Mouse (Mus musculus): ENCODE results near the gene Cldn20. TPM values are rescaled to one million over a fixed set of nuclear protein-coding genes. Genes with fewer than 3 reads are reported as not detected.
A peak's percentile ranks its signal among the peaks of the same experiment; 100 is the strongest.

The Cldn20 gene
- under 1 TPM in 1 of 2 experiments, not detected in 1; 0.56 TPM for total RNA-seq (2021)
- long read RNA-seq, experiment 1: 0 reads
- long read RNA-seq, experiment 2: 0 reads

DNA sequence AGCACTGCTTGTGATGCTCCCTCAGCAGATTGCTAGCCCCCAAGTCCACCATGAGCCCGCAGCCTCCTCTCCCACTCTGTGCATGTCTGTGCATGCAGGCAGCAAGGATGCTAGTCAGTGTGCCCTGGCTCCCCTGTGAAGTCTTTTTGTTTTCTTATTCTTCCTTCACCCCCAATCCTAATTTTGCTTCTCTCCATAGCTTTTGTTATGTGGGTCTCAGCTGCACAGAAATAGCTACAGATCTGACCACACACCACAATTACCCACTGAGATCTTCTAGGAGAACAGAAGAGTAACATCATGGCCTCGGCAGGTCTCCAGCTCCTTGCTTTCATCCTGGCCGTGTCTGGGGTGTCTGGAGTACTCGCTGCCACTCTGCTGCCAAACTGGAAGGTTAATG lies at the start of gene Cldn20:
Cldn20 (plus strand) TSS at position 301 of the 400 bp plus-strand sequence.
- no peak for DNase-seq

DNA sequence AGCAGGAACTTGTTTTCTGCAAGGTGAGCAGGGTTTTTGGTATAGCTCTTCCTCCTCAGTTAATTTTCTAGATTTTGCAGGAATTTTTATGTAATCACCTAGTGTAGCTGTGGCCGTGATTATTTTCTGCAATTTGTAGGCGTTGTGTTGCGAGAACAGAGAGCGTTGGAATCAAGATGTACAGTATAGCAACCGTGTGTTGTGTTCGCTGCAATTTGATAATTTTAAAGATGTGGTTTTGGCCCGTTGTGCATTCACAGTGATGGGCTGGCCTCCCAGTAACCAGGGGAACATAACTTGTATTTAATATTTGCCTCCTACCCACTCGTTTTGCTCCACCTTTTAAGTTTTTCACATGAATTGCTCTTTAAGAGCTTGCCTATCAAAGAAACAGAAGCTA lies 49.3 kb upstream of the Cldn20 start:
- DNase-seq: no peak

DNA sequence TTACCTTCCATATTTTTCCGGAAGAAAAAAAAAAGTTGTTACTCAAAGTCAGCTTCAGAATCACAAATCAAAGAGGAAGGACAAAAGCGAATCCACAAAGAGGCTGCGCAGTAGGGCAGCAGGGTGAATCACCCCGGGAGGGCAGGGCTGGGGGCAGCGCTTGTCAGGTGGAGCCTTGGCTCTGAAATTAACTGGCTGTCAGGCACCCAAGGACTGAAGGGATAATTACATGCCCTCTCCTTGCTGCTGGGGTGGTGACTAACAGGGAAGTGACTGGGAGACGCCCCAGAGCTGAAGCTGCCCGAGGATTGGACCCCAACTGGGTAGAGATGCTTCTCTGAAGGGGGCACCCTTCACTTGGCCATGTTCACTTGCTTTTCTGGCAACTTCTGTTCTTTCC lies 46.5 kb upstream of the Cldn20 start:
- DNase-seq: no peak

DNA sequence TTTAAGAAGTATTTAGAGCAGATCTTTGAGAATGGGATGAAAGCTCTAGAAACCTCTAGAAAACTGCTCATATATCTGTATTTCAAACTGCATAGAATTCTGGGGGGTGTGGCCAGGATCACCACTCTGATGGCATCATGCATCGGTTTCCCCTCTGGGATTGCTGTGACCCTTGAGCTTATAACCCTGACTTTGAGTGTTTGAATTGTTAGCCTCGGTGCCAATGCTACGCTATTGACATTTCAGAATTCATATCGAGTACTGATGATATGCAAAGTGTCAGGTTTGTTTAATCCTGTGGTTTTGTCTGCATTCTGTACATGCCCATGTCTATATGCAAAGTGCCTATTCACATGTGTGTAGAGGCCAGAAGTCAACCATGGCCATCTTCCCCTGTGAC lies 45.1 kb upstream of the Cldn20 start:
- no peak for DNase-seq

DNA sequence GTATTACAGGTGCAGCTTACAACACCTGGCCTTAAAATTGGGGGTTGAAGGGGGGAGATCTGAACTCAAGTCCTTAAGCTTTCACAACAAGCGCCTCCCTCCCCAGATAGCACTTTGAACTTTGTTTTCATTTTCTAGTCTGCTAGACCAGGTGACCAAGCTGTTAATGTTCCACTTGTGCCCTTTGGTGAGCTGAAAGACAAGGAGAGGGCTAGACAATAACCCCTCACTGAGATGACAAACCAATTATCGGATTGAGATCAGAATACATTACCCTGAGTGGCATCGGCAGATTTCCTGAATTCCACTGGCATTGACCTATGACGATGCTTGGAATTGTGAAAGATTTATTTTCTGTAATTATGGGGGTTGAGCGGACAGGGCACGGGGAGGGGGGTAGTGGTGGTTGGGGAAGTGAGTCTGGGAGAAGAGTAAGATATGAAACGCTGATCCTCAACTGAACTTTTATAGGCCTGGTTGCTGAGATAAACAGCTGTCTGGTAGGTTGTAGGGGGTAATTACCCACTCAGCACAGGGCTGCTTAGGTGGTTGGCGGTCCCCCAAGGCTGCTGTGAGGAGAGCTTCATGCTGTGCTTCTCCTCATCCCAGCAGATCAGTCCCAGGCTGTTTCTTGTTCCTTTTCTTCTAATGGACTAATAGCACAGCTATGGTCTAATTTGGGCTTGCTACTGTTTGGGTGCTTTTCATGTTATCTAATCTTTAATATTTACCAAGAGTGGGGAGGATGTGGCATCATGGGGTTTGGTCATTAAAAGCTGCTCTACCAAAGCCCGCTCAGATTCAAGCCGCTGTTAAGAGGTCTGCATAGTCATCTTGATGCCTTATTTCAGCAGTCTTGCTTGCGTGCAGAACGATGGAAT lies 44.4 kb upstream of the Cldn20 start:
- DNase-seq: no peak

DNA sequence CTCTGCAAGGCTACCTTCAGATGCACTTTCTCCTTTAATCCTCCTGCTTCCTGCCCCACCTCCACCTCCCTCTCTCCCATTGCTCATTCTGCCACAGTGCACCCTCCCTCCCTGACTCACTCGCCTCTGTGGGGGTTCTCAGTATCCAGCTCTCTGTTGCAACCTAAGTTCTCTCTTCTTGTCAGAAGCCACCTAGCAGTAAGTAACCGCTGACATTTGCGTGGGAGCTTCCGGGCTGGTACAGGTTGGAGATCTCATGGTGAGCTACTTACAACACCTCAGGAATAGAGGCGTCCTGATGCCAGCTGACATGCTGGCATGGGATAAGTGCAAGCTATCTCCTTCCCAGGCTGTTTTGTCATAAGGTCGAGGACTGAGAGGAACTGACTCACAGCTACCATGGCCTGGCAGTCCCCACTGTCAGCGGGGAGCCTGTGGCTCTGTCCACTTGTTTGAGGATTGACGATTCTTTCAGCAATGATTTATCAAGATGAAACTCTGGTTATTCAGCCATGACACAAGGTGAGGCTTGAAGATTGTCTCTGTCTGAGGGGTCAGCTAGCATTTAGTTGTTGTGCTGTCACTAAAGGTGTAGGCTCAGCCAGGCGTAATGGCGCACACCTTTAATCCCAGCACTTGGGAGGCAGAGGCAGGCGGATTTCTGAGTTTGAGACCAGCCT lies 42.0 kb upstream of the Cldn20 start:
- DNase-seq: no peak

DNA sequence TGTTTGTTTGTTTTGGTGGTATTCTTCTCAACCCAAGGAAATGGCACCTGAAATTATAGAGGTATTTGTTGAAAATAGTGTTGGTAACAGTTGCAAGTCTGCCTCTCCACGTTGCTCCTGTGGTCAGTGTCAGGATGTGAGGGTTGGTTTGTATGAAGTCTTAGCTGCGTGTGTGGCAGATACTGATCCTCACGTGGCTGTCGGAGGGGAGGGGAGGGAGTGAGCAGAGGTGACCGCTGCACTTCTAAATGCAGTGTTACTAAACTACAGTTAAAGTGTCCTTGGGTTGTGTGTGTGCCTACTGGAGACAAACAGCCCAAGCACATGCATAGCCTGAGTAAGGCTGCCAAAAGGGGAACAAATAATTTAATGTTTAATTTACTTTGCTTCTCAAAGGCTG lies 41.3 kb upstream of the Cldn20 start:
- no peak for DNase-seq

DNA sequence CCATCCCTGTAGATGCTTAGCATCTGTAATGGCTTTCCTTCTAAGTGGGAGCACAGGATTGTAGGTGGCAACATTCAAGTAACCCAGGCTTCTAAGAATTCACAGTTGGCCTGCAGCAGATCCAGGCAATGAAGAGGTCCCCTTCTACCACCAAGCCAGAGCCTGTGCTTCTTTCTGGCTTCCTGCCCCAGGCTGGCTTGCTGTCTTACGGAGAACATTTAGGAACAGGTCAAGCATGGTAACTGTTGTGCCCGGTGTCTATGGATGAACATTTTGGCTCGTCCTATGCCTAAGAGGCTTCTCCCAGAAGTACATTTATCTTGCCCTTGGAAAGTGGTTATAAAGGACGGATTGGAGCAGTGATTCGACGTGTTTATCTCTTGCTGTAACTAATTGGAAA lies 40.7 kb upstream of the Cldn20 start:
- no peak for DNase-seq

DNA sequence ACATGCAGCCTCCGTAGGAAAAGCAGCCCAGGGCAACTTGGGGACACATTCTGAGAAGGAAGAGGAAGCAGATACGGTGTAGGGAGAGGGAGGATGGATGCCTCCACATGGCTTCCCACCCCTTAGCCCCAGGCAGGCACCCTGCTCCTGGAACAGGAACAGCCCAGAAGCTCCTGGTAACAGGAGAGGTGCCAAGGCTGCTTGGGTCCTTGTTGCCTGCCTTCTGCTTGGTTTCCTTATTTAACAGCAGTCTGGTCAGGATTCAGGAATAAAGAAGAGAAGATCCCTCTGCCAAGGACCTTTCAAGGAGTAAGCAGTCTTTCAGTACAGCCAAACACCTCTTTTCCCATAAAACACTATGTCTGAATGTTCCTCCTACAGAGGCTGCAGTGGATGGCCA lies 36.8 kb upstream of the Cldn20 start:
- DNase-seq: no peak

DNA sequence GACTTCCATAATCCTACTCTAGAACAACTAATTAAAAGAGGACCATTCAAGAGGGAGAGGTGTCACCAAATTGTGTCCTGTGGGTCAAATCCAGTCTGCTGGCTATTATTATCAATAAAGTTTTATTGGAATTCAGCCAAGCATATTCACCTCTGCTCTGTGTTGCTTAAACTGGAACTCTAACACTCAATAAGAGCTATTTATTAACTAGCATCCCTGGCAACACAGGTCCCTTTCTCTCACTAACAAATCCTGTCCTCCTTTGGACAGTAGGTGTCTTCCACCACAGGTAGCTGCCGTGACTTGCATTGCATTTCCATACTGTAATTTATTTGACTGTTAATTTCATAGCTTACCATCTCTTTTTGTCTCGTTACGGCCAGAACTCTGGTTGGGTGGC lies 36.3 kb upstream of the Cldn20 start:
- no peak for DNase-seq

DNA sequence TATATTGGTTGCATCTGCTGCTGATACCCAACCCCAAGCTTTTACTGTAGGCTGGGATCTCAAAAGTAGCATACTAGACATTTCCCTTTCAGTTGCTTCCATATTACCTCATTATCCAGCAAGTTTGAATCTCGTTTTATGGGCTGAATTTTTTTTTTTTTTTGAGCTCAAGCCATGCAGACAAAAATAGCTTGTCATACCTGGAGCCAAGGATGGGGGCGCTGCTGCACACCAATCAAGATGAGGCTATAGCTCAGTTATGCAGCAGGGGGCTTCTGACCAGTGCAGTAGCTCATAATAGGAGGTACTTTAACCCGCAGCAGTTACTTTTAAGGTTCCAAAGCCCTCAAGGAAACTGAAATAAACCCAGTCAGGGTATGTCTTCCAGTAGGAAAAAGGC lies 34.3 kb upstream of the Cldn20 start:
- peak; percentile 52 for DNase-seq

DNA sequence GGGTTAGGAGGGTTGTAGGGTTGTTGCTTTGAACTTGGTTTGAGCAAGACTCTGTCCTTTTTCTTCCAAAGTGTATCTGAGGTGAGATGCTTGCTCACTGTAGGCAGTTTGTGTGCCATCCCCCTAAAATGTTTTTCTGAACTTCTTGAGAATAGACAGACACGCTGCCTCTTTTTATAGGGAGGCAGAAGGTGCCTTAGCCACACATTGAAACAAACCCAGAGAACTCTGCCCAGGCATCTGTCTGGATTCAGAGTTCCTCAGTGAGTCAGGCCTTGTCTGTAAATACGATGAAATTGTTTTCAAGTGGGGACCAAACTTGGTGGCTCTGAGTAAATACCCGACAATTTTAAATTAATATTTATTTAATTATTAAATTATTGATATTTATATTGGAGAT lies 33.8 kb upstream of the Cldn20 start:
- no peak for DNase-seq

DNA sequence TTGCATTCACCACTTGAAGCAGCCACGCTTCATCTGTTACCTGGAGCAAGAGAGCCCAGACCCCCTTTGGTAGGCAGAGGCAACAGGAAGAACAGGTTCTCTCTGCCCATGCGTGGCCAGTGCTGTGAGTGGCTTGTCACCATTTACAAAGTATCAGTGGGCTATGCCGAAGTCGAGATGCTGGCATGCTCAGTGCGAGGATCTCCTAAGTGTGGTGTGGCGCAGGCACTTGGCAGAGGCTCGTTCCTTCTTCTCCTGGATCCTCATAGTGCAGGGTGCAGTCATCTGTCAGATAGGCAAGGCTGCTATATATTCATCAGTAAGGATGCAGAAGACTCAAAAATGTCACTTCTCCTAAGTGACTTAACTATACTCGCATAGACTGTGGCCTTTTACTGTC lies 32.9 kb upstream of the Cldn20 start:
- DNase-seq: no peak

DNA sequence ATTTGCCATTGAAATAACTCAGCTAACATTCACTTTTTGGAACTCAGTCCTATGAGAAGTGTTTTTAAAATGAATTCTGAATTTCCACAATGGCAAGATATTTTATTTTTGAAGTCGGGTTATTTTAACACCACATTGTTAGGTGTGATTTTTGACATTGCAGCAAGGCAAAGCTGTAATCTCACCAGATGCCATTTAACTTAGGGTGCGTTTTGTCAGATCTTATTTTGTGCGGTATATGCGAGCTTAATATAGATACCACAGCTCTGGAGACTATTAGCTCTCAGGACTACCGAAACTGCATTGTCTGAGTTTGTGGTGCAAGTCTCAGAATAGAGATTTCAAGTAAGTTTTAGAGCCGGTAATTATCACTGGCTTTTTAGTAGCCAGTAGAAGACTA lies 32.3 kb upstream of the Cldn20 start:
- no peak for DNase-seq

DNA sequence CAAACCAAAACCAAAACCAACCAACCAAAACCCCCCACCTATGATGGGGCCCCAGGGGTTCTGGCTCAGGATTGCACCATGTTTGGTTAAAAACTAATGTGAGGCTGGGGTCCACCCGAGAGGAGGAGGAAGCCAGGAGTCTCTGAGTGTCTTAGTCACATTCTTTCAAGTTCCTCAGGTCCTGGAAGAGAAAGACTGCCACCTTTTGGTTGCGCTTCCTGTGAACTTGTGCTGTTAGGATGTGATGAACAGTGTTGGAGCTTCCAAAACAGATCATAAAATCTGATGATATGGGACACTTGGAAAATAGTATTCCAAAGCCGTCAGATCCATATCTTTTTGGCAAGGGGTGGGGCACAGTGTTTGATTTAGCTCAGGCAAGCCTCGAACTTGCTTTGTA lies 31.4 kb upstream of the Cldn20 start:
- no peak for DNase-seq

DNA sequence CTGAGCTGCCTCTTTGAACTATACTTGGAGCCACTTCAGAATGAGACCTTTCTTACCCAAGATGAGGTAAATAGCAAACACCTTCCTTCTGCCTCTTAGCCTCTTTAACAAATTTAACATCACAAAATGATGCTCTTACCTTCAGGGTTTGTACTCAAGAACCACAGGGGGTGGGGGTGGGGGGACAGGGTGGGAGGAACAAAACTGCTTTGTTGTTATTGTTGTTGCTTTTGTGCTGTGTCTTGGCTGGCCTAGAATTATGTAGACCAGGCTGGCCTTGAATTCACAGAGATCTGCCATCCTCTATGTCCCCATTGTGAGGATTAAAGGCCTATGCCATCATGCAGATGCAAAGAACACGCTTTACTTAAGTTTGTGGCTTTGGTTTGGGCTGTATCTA lies 26.6 kb upstream of the Cldn20 start:
- no peak for DNase-seq

DNA sequence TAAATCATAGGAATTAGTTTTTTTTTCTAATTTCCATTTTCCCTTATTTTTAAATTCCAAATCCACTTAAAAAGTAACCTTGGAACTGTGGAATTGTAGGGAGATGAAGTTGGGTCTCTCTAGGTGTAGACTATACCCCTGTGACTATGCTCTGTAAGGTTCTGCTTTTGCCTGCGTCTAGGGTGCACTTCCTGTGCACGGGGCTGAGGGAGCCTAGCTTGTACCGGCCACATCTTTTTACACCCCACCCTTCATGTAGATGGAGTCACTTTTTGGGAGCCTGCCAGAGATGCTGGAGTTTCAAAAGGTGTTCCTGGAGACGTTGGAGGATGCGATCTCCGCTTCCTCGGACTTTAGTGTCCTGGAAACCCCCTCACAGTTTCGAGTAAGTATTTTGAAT lies 25.8 kb upstream of the Cldn20 start:
- DNase-seq: no peak

DNA sequence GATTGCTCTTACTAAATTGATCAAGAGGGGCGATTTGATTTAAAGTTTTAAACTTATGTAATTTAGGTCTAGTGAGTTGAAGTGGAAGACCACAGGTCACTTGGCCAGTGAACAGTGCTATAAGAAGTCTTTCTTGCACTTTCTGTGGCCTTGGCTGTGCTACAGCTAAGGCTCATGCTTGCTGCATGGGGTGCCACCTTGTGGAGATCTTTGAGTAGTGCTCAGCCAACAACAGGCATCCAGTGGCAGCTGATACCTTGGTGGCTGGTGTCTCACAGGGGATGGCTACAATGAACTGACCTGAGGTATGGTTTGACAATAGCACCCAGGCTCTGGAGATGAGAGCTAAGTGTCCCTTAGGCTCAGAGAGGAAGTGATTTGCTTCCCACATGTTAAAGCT lies 22.5 kb upstream of the Cldn20 start:
- DNase-seq: peak; percentile 55

DNA sequence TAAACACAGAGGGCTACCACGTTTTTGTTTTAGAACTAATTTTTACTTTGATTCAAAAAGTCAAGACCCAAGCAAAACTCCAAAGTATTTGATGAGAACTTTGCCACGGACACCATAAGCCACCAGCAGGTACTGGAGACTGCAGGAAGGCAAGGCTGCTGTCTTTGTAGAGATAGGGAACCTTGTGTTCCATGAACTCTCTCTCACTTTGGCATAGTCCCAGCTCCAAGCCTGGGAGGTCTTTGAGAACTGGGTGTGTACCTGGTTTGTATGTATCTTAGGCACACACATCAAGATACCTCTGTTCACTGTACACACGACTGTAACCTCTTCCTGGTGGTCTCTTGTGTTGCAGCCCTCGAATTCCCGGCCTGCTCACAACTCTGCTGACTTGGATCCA lies 18.0 kb upstream of the Cldn20 start:
- no peak for DNase-seq

DNA sequence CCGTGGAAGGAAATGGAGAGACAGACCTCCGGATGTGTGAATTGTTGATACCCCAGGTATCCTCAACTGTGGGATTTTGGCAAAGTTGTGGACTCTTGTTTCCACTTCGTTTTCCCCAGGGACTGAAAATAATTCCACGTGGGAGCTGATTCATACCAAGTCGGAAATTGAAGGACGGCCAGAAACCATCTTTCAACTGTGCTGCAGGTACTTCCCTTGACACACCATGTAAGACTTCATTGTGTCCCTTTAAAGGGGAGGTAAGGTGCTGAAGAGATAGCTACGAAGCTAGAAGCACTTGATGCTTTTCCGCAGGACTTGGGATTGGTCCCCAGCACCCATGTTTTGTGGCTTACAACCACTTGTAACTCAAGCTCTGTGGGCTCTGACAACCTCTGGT lies 16.5 kb upstream of the Cldn20 start:
- no peak for DNase-seq

DNA sequence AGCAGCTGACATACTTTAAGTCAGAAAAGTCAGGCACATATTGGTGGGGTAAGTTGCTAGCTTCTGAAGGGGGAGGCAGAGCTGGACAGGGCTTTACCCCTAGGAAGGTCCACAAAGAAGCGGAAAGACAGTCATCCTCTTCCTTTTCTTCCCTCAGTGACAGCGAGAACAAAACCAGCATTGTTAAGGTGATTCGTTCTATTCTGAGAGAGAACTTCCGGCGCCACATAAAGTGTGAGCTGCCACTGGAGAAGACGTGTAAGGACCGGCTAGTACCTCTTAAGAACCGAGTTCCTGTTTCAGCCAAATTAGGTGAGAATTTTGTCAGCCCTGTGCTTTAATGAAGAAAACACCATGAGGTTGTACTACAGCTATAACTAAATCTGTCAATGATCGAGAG lies 15.9 kb upstream of the Cldn20 start:
- no peak for DNase-seq

DNA sequence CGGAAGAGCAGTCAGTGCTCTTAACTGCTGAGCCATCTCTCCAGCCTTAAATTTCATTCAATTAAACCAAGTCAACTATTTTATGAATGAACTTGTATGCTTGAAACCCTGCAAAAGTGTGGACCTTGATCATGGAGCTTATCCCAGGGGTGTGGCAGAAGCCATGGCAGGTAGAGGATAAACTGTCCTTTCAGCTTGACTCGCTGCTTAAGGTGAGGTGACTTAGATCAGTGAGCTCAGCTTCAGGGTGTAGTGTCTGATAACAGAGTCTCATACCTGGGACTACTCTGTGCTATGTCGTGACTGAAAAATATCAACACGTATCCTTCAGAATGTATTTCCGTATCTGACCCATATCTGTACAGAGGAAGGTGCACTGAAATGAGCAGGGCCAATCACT lies 12.0 kb upstream of the Cldn20 start:
- no peak for DNase-seq

DNA sequence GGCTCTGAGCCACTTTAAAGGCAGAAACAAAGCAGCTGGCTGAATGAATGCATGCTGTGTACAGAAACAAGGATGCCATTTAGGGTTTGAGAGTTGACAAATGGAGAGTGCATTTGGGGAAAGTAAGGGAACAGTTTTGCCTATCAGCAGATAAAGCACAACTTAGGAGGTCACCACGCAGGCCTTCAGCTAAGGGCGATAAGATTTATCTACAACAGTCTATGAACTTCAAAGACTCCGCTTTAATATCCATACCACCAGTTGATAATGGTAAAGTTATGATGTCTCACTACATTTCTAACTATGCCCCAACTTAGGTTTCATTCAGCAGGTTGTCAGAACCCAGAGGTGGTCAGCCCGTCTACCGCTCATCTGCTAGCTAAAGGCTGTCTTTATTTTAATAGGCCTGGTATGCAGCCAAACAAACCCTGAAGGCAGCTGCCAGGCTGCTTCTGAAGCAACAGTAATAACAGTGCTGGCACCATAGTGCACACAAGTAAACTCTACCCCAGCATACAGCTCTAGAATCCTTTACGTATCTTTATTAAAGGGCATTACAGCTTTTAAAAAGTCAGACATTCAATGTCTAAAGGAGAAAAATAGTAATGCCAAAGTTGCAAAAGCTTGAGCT lies 4.4 kb upstream of the Cldn20 start:
- DNase-seq: no peak

Measured in gastrocnemius, postnatal 10 days (tissue).